Mouse (Mus musculus): ENCODE measurements around the gene Mapk8ip3. TPM values are rescaled to one million over a fixed set of nuclear protein-coding genes. Genes with fewer than 3 reads are reported as not detected.
"Not testable (repeated sequence)": the region's sequence is repeated elsewhere in the genome, so short reads cannot be mapped to it uniquely, and the experiment has no call there.

Gene Mapk8ip3
- polyA plus RNA-seq, 1 experiment from 2014 or later: 28.0 TPM

- Histone ChIP-seq H3K9ac (ENCODE audit: low read depth, low read length) (no peak overlapping the region), H3K9me3 (ENCODE audit: control insufficient read depth, low read length) (no peaks in the 10 kb centered on the region), H3K27me3 (replicated peaks; ENCODE audit: control insufficient read depth, insufficient read depth, low read length) (no peaks in the 10 kb centered on the region), H3K4me1 (replicated peaks; ENCODE audit: control insufficient read depth, insufficient read depth, low read length) (no peaks in the 10 kb centered on the region), H3K27ac (ENCODE audit: low read depth, low read length) (no peak overlapping the region), H3K4me2 (no peak overlapping the region), H3K36me3 (ENCODE audit: control insufficient read depth, insufficient read depth, low read length) (peaks cover 21% of the 10 kb centered on the region), H3K4me3 (ENCODE audit: low read depth, low read length) (no peak overlapping the region)
- 87% methylated on average over 7 of the region's 7 CpGs for WGBS
- DNase-seq (ENCODE audit: low spot score) (no peak), ATAC-seq (replicated peaks; ENCODE audit: low FRiP score) (no peak)
Observed at GRCm38 (mm10) chr17:24943036-24943435, 6.3 kb upstream of the Mapk8ip3 start.

GRCm38 (mm10) chr17:24942453-24942852 is 5.7 kb upstream of the Mapk8ip3 start:
- not testable (repeated sequence) for H3K4me1 ChIP-seq (replicated peaks; ENCODE audit: control insufficient read depth, insufficient read depth, low read length); H3K27me3 ChIP-seq (replicated peaks; ENCODE audit: control insufficient read depth, insufficient read depth, low read length); H3K4me3 ChIP-seq (ENCODE audit: low read depth, low read length); H3K27ac ChIP-seq (ENCODE audit: low read depth, low read length); DNase-seq (ENCODE audit: low spot score); H3K4me2 ChIP-seq; H3K9me3 ChIP-seq (ENCODE audit: control insufficient read depth, low read length); H3K9ac ChIP-seq (ENCODE audit: low read depth, low read length)
- WGBS: 24% methylated on average over 2 of the region's 2 CpGs
- ATAC-seq (replicated peaks; ENCODE audit: low FRiP score): 0 out of 2 replicates have a peak, but pooled peaks have one; percentile 47
- H3K36me3 ChIP-seq (ENCODE audit: control insufficient read depth, insufficient read depth, low read length): peaks cover 19% of the 10 kb centered on the region

- ATAC-seq (replicated peaks; ENCODE audit: low FRiP score) (no peak), DNase-seq (ENCODE audit: low spot score) (no peak)
- Histone ChIP-seq H3K4me2 (peak overlapping the region; percentile 90), H3K9ac (ENCODE audit: low read depth, low read length) (peak overlapping the region; percentile 80), H3K4me3 (ENCODE audit: low read depth, low read length) (peak overlapping the region; percentile 97), H3K36me3 (ENCODE audit: control insufficient read depth, insufficient read depth, low read length) (peaks cover 3% of the 10 kb centered on the region; the same call in 1 of the 2 replicates), H3K27ac (ENCODE audit: low read depth, low read length) (peak overlapping the region; percentile 68), H3K9me3 (ENCODE audit: control insufficient read depth, low read length) (no peaks in the 10 kb centered on the region), H3K27me3 (replicated peaks; ENCODE audit: control insufficient read depth, insufficient read depth, low read length) (no peaks in the 10 kb centered on the region), H3K4me1 (replicated peaks; ENCODE audit: control insufficient read depth, insufficient read depth, low read length) (peaks cover 24% of the 10 kb centered on the region)
- 46% methylated on average over 6 of the region's 6 CpGs for WGBS
Observed at GRCm38 (mm10) chr17:24937266-24937665, 489 bp upstream of the Mapk8ip3 start.

GRCm38 (mm10) chr17:24935666-24936065 is 1.1 kb downstream of the Mapk8ip3 start:
- H3K36me3 ChIP-seq (ENCODE audit: control insufficient read depth, insufficient read depth, low read length): peaks cover 5% of the 10 kb centered on the region; the same call in 1 of the 2 replicates
- peak overlapping the region; percentile 97 for H3K4me3 ChIP-seq (ENCODE audit: low read depth, low read length)
- no peaks in the 10 kb centered on the region for H3K27me3 ChIP-seq (replicated peaks; ENCODE audit: control insufficient read depth, insufficient read depth, low read length)
- H3K4me1 ChIP-seq (replicated peaks; ENCODE audit: control insufficient read depth, insufficient read depth, low read length): peaks cover 24% of the 10 kb centered on the region
- H3K27ac ChIP-seq (ENCODE audit: low read depth, low read length): no peak overlapping the region
- no peaks in the 10 kb centered on the region for H3K9me3 ChIP-seq (ENCODE audit: control insufficient read depth, low read length)
- ATAC-seq (replicated peaks; ENCODE audit: low FRiP score) (no peak), DNase-seq (ENCODE audit: low spot score) (no peak)
- peak overlapping the region; percentile 80 for H3K9ac ChIP-seq (ENCODE audit: low read depth, low read length)
- H3K4me2 ChIP-seq: peak overlapping the region; percentile 90

- Histone ChIP-seq H3K27me3 (replicated peaks; ENCODE audit: control insufficient read depth, insufficient read depth, low read length) (no peaks in the 10 kb centered on the region), H3K9ac (ENCODE audit: low read depth, low read length) (peak overlapping the region; percentile 80), H3K27ac (ENCODE audit: low read depth, low read length) (peak overlapping the region; percentile 11; the same call in 1 of the 2 replicates), H3K4me1 (replicated peaks; ENCODE audit: control insufficient read depth, insufficient read depth, low read length) (peaks cover 24% of the 10 kb centered on the region), H3K4me2 (peak overlapping the region; percentile 90), H3K4me3 (ENCODE audit: low read depth, low read length) (peak overlapping the region; percentile 97), H3K9me3 (ENCODE audit: control insufficient read depth, low read length) (no peaks in the 10 kb centered on the region), H3K36me3 (ENCODE audit: control insufficient read depth, insufficient read depth, low read length) (peaks cover 5% of the 10 kb centered on the region; the same call in 1 of the 2 replicates)
- no peak for ATAC-seq (replicated peaks; ENCODE audit: low FRiP score)
- 72% methylated on average over 4 of the region's 4 CpGs for whole genome bisulfite sequencing
- no peak for DNase-seq (ENCODE audit: low spot score)
Observed at GRCm38 (mm10) chr17:24934926-24935325, 1.9 kb downstream of the Mapk8ip3 start.

GRCm38 (mm10) chr17:24933163-24933562 is 3.6 kb downstream of the Mapk8ip3 start:
- Histone ChIP-seq H3K27ac (ENCODE audit: low read depth, low read length) (no peak overlapping the region), H3K27me3 (replicated peaks; ENCODE audit: control insufficient read depth, insufficient read depth, low read length) (no peaks in the 10 kb centered on the region), H3K4me3 (ENCODE audit: low read depth, low read length) (no peak overlapping the region), H3K36me3 (ENCODE audit: control insufficient read depth, insufficient read depth, low read length) (peaks cover 5% of the 10 kb centered on the region; the same call in 1 of the 2 replicates), H3K4me2 (no peak overlapping the region), H3K4me1 (replicated peaks; ENCODE audit: control insufficient read depth, insufficient read depth, low read length) (peaks cover 24% of the 10 kb centered on the region), H3K9me3 (ENCODE audit: control insufficient read depth, low read length) (no peaks in the 10 kb centered on the region), H3K9ac (ENCODE audit: low read depth, low read length) (no peak overlapping the region)
- DNase-seq (ENCODE audit: low spot score) (no peak), ATAC-seq (replicated peaks; ENCODE audit: low FRiP score) (no peak)
- WGBS: 88% methylated on average over 4 of the region's 4 CpGs

GRCm38 (mm10) chr17:24932431-24932830 is 4.3 kb downstream of the Mapk8ip3 start:
- DNase-seq (ENCODE audit: low spot score): no peak
- Histone ChIP-seq H3K4me2 (no peak overlapping the region), H3K4me3 (ENCODE audit: low read depth, low read length) (no peak overlapping the region), H3K27me3 (replicated peaks; ENCODE audit: control insufficient read depth, insufficient read depth, low read length) (no peaks in the 10 kb centered on the region), H3K27ac (ENCODE audit: low read depth, low read length) (no peak overlapping the region), H3K4me1 (replicated peaks; ENCODE audit: control insufficient read depth, insufficient read depth, low read length) (peaks cover 24% of the 10 kb centered on the region), H3K9ac (ENCODE audit: low read depth, low read length) (no peak overlapping the region), H3K9me3 (ENCODE audit: control insufficient read depth, low read length) (no peaks in the 10 kb centered on the region), H3K36me3 (ENCODE audit: control insufficient read depth, insufficient read depth, low read length) (peaks cover 9% of the 10 kb centered on the region; the same call in 1 of the 2 replicates)
- no peak for ATAC-seq (replicated peaks; ENCODE audit: low FRiP score)
- WGBS: 91% methylated on average over 4 of the region's 4 CpGs

- 92% methylated on average over 1 of the region's 1 CpGs for WGBS
- peaks cover 17% of the 10 kb centered on the region; the same call in 1 of the 2 replicates for H3K36me3 ChIP-seq (ENCODE audit: control insufficient read depth, insufficient read depth, low read length)
Observed at GRCm38 (mm10) chr17:24929506-24929905, 7.3 kb downstream of the Mapk8ip3 start.

GRCm38 (mm10) chr17:24923246-24923645 is 13.5 kb downstream of the Mapk8ip3 start:
- no peaks in the 10 kb centered on the region for H3K4me1 ChIP-seq (replicated peaks; ENCODE audit: control insufficient read depth, insufficient read depth, low read length)
- H3K27me3 ChIP-seq (replicated peaks; ENCODE audit: control insufficient read depth, insufficient read depth, low read length): no peaks in the 10 kb centered on the region
- H3K4me2 ChIP-seq: no peak overlapping the region
- WGBS: 89% methylated on average over 1 of the region's 1 CpGs
- no peak overlapping the region for H3K4me3 ChIP-seq (ENCODE audit: low read depth, low read length)
- no peak overlapping the region for H3K27ac ChIP-seq (ENCODE audit: low read depth, low read length)
- H3K36me3 ChIP-seq (ENCODE audit: control insufficient read depth, insufficient read depth, low read length): peaks cover 52% of the 10 kb centered on the region
- no peak overlapping the region for H3K9ac ChIP-seq (ENCODE audit: low read depth, low read length)
- DNase-seq (ENCODE audit: low spot score) (no peak), ATAC-seq (replicated peaks; ENCODE audit: low FRiP score) (no peak)
- H3K9me3 ChIP-seq (ENCODE audit: control insufficient read depth, low read length): no peaks in the 10 kb centered on the region

More at GRCm38 (mm10) chr17:24929506-24929905, 7.3 kb downstream of the Mapk8ip3 start:
- H3K9ac ChIP-seq (ENCODE audit: low read depth, low read length): no peak overlapping the region
- no peak for ATAC-seq (replicated peaks; ENCODE audit: low FRiP score)
- no peak for DNase-seq (ENCODE audit: low spot score)
- no peak overlapping the region for H3K4me2 ChIP-seq
- no peaks in the 10 kb centered on the region for H3K9me3 ChIP-seq (ENCODE audit: control insufficient read depth, low read length)
- no peak overlapping the region for H3K4me3 ChIP-seq (ENCODE audit: low read depth, low read length)
- H3K27ac ChIP-seq (ENCODE audit: low read depth, low read length): no peak overlapping the region
- H3K27me3 ChIP-seq (replicated peaks; ENCODE audit: control insufficient read depth, insufficient read depth, low read length): no peaks in the 10 kb centered on the region
- H3K4me1 ChIP-seq (replicated peaks; ENCODE audit: control insufficient read depth, insufficient read depth, low read length): peaks cover 9% of the 10 kb centered on the region

Data from liver, embryonic 11.5 days (tissue).